ENCODE assay signal across 28 mouse cellular contexts in the genomic region with DNA sequence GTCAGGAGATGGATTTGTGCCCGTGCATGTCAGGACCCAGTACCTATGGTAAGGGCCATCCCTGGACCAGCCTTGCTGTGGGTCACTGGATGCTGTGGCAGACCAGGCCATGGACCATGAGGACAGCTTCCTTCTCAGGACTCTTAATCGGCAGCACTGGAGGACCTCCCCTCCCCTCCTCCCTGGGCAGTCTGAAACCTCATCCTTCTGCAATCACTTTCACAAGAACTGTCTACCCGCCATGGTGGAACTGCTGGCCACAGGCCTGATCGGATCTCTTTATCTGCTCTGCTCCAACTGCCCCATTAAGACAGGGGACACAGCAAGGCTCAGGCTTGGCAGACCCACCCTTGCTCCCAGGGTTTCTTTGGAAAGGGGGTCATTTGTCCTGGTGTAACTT. TPM values are rescaled to one million over a fixed set of nuclear protein-coding genes. Genes with fewer than 3 reads are reported as not detected.
A peak's percentile ranks its signal among the peaks of the same experiment; 100 is the strongest.
DNase-seq lines count a peak whose midpoint lies in the region; ATAC-seq lines count a peak whose summit lies in the region.
"Had no signal": no experiment of that assay in that cellular context is flagged by ENCODE, and none has a peak within 500 bp of the region (broad histone marks: within the 10 kb centered on the region; RNA-seq: fewer than 3 reads in every experiment).

No protein-coding gene starts in this region.

- H3K9ac ChIP-seq in midbrain, embryonic 13.5 days (replicated peaks): no peak overlapping the region
- H3K9ac ChIP-seq: embryonic facial prominence, embryonic 12.5 days; forebrain, embryonic 13.5 days; forebrain, embryonic 15.5 days; forebrain, postnatal 0 days had no signal

- H3K36me3 ChIP-seq in midbrain, embryonic 13.5 days: no peaks in the 10 kb centered on the region
- H3K36me3 ChIP-seq: embryonic facial prominence, embryonic 10.5 days; embryonic facial prominence, embryonic 12.5 days; forebrain, embryonic 15.5 days had no signal

- ATAC-seq in granulocyte monocyte progenitor cell, adult 5-6 weeks (replicated peaks; ENCODE audit: poor library complexity, severe bottlenecking): peak; percentile 55
- ATAC-seq in megakaryocyte progenitor cell, adult 5-6 weeks (replicated peaks; ENCODE audit: poor library complexity): 0 out of 2 replicates have a peak, but pooled peaks have one; percentile 23
- no peak for ATAC-seq in midbrain, embryonic 13.5 days
- ATAC-seq: forebrain, embryonic 13.5 days; forebrain, embryonic 15.5 days; forebrain, postnatal 0 days had no signal

- H3K27me3 ChIP-seq in midbrain, embryonic 13.5 days: 0 out of 2 replicates have a peak, but pooled peaks cover 6% of the 10 kb centered on the region
- H3K27me3 ChIP-seq: embryonic facial prominence, embryonic 12.5 days; forebrain, embryonic 13.5 days had no signal

- H3K9me3 ChIP-seq in midbrain, embryonic 13.5 days: no peaks in the 10 kb centered on the region
- H3K9me3 ChIP-seq: embryonic facial prominence, embryonic 10.5 days; embryonic facial prominence, embryonic 12.5 days; forebrain, embryonic 13.5 days; forebrain, embryonic 15.5 days had no signal

- no peak overlapping the region for H3K27ac ChIP-seq in midbrain, embryonic 13.5 days
- H3K27ac ChIP-seq: embryonic facial prominence, embryonic 10.5 days; embryonic facial prominence, embryonic 12.5 days; forebrain, embryonic 13.5 days; forebrain, embryonic 15.5 days had no signal

- H3K4me1 ChIP-seq in midbrain, embryonic 13.5 days (replicated peaks): no peaks in the 10 kb centered on the region
- H3K4me1 ChIP-seq: embryonic facial prominence, embryonic 10.5 days; embryonic facial prominence, embryonic 12.5 days; forebrain, embryonic 13.5 days; forebrain, embryonic 15.5 days had no signal

- peak; percentile 51 for DNase-seq in 416B (ENCODE audit: low read depth)
- DNase-seq in kidney, postnatal 14 days: no peak
- no peak for DNase-seq in natural killer cell, adult 2 months (ENCODE audit: low spot score in 2 of 2)
- DNase-seq: adrenal gland, adult 2 months; adrenal gland, postnatal 10 days; adrenal gland, postnatal 25 days; cerebellum, adult 11 months; cerebellum, adult 18-20 months; cerebellum, adult 8-10 months; cerebellum, adult 9-11 months; cerebellum, postnatal 14 days; cerebellum, postnatal 36 days; forebrain, postnatal 0 days had no signal

- 78% methylated on average over 4 of the region's 4 CpGs for WGBS in midbrain, embryonic 13.5 days

- no peak overlapping the region for H3K4me2 ChIP-seq in midbrain, embryonic 13.5 days (replicated peaks)
- H3K4me2 ChIP-seq: embryonic facial prominence, embryonic 12.5 days; forebrain, embryonic 13.5 days; forebrain, embryonic 15.5 days had no signal

- no peak overlapping the region for H3K4me3 ChIP-seq in midbrain, embryonic 13.5 days (replicated peaks)
- H3K4me3 ChIP-seq: embryonic facial prominence, embryonic 10.5 days; embryonic facial prominence, embryonic 12.5 days; forebrain, embryonic 13.5 days; forebrain, embryonic 15.5 days had no signal

RNA-seq across cellular contexts. Expression of gene Epx, which starts 6.4 kb away (rescaled TPM):
- total RNA-seq in granulocyte monocyte progenitor cell, adult 5-6 weeks (2014; fragmentation: Nextera tagmentation): 0.82 TPM in 1 of 2 replicates, not detected in the other
- 4.4 and 4.7 TPM in 2 replicates for total RNA-seq in granulocyte monocyte progenitor cell, adult 5-6 weeks (2017)
- total RNA-seq in megakaryocyte progenitor cell, adult 5-6 weeks (2015): 5.8 and 9.0 TPM in 2 replicates
- 12.4 and 19.8 TPM in 2 replicates for total RNA-seq in megakaryocyte progenitor cell, adult 5-6 weeks (2017)
- polyA plus RNA-seq in midbrain, embryonic 13.5 days (2015; fragmentation: Nextera tagmentation; extraction: Ambion mirVana): 0.10 and 0.16 TPM in 2 replicates
- total RNA-seq: adrenal gland, adult 2 months; adrenal gland, postnatal 25 days; MEL had no signal
- polyA plus RNA-seq: adrenal gland, adult 2 months; C2C12; embryonic facial prominence, embryonic 10.5 days; embryonic facial prominence, embryonic 12.5 days; embryonic facial prominence, embryonic 14.5 days; forebrain, embryonic 13.5 days had no signal

RNA-seq across cellular contexts. Expression of gene Olfr462, which starts 10.4 kb away (rescaled TPM):
- total RNA-seq in granulocyte monocyte progenitor cell, adult 5-6 weeks (2014; fragmentation: Nextera tagmentation): not detected in 2 replicates
- not detected in 2 replicates for total RNA-seq in granulocyte monocyte progenitor cell, adult 5-6 weeks (2017)
- not detected in 2 replicates for total RNA-seq in megakaryocyte progenitor cell, adult 5-6 weeks (2015)
- not detected in 2 replicates for total RNA-seq in megakaryocyte progenitor cell, adult 5-6 weeks (2017)
- not detected in 2 replicates for polyA plus RNA-seq in midbrain, embryonic 13.5 days (2015; fragmentation: Nextera tagmentation; extraction: Ambion mirVana)
- total RNA-seq: adrenal gland, adult 2 months; adrenal gland, postnatal 10 days; adrenal gland, postnatal 25 days; adrenal gland, postnatal 4 days; ES-E14; forebrain, postnatal 0 days; MEL had no signal
- polyA plus RNA-seq: adrenal gland, adult 2 months; brain, embryonic 14.5 days; C2C12; cortical plate, adult 2 months; embryonic facial prominence, embryonic 10.5 days; embryonic facial prominence, embryonic 12.5 days; embryonic facial prominence, embryonic 14.5 days; forebrain, embryonic 11.5 days; forebrain, embryonic 13.5 days; forebrain, embryonic 15.5 days; forebrain, postnatal 0 days had no signal

RNA-seq across cellular contexts. Expression of gene Olfr463, which starts 15.5 kb away (rescaled TPM):
- total RNA-seq in granulocyte monocyte progenitor cell, adult 5-6 weeks (2014; fragmentation: Nextera tagmentation): not detected in 2 replicates
- not detected in 2 replicates for total RNA-seq in granulocyte monocyte progenitor cell, adult 5-6 weeks (2017)
- total RNA-seq in megakaryocyte progenitor cell, adult 5-6 weeks (2015): not detected in 2 replicates
- total RNA-seq in megakaryocyte progenitor cell, adult 5-6 weeks (2017): not detected in 2 replicates
- polyA plus RNA-seq in midbrain, embryonic 13.5 days (2015; fragmentation: Nextera tagmentation; extraction: Ambion mirVana): not detected in 2 replicates
- total RNA-seq: adrenal gland, adult 2 months; adrenal gland, postnatal 10 days; adrenal gland, postnatal 25 days; adrenal gland, postnatal 4 days; ES-E14; forebrain, postnatal 0 days; MEL had no signal
- polyA plus RNA-seq: adrenal gland, adult 2 months; C2C12; cortical plate, adult 2 months; embryonic facial prominence, embryonic 10.5 days; embryonic facial prominence, embryonic 12.5 days; embryonic facial prominence, embryonic 14.5 days; forebrain, embryonic 11.5 days; forebrain, embryonic 13.5 days; forebrain, embryonic 15.5 days; forebrain, postnatal 0 days had no signal

RNA-seq across cellular contexts. Expression of gene Mks1, which starts 28.7 kb away (rescaled TPM):
- 12.5 and 28.4 TPM in 2 replicates for total RNA-seq in granulocyte monocyte progenitor cell, adult 5-6 weeks (2014; fragmentation: Nextera tagmentation)
- total RNA-seq in granulocyte monocyte progenitor cell, adult 5-6 weeks (2017): 3.7 and 10.9 TPM in 2 replicates
- total RNA-seq in megakaryocyte progenitor cell, adult 5-6 weeks (2015): 3.0 and 4.7 TPM in 2 replicates
- 5.5 and 6.0 TPM in 2 replicates for total RNA-seq in megakaryocyte progenitor cell, adult 5-6 weeks (2017)
- polyA plus RNA-seq in midbrain, embryonic 13.5 days (2015; fragmentation: Nextera tagmentation; extraction: Ambion mirVana): 12.4 and 15.8 TPM in 2 replicates

RNA-seq across cellular contexts. Expression of gene Olfr464, which starts 39.1 kb away (rescaled TPM):
- not detected in 2 replicates for total RNA-seq in granulocyte monocyte progenitor cell, adult 5-6 weeks (2014; fragmentation: Nextera tagmentation)
- total RNA-seq in granulocyte monocyte progenitor cell, adult 5-6 weeks (2017): not detected in 2 replicates
- total RNA-seq in megakaryocyte progenitor cell, adult 5-6 weeks (2015): not detected in 2 replicates
- total RNA-seq in megakaryocyte progenitor cell, adult 5-6 weeks (2017): not detected in 2 replicates
- not detected in 2 replicates for polyA plus RNA-seq in midbrain, embryonic 13.5 days (2015; fragmentation: Nextera tagmentation; extraction: Ambion mirVana)
- total RNA-seq: adrenal gland, adult 2 months; adrenal gland, postnatal 10 days; adrenal gland, postnatal 25 days; adrenal gland, postnatal 4 days; ES-E14; forebrain, postnatal 0 days; MEL had no signal
- polyA plus RNA-seq: adrenal gland, adult 2 months; C2C12; embryonic facial prominence, embryonic 10.5 days; forebrain, embryonic 11.5 days; forebrain, embryonic 13.5 days; forebrain, embryonic 15.5 days had no signal
